Mouse (Mus musculus): ENCODE measurements at regions not wholly inside any gene's neighbourhood (a gene's known extent, or its start where the extent isn't known, plus 50 kb on each side); places are given as distances from the start of the nearest gene placed in this dataset.

DNA sequence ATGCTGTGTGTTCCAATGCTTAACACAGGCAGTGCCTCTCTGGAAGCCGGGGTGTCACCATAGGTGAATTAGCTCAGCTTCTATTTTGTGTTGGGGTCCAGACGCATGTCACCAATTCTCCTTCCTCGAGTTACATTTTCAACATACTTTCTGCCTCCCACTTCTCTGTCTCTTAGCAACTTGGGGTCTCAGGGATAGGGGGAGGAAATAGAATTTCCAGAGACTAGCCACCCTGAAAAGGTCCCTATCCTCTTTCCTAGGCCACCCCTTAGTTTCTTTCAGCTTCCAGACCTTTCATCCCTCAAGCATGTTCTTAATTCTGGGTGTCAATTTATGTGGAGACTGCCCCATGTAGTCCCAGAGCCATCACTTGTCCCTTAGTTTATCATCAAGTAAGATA, 135.6 kb downstream of the Kcna5 start:
- DNase-seq (ENCODE audit: low spot score) (no peak), ATAC-seq (ENCODE audit: insufficient read depth, low read depth) (no peak)
- Histone ChIP-seq H3K27ac (ENCODE audit: low read depth) (no peak overlapping the region), H3K4me3 (ENCODE audit: low read depth, low read length) (no peak overlapping the region), H3K9me3 (replicated peaks; ENCODE audit: control insufficient read depth, low read length) (no peaks in the 10 kb centered on the region), H3K27me3 (ENCODE audit: control insufficient read depth, insufficient read depth, low read length) (no peaks in the 10 kb centered on the region), H3K4me2 (ENCODE audit: low read depth, low read length) (no peak overlapping the region), H3K4me1 (ENCODE audit: control insufficient read depth, insufficient read depth) (peaks cover 20% of the 10 kb centered on the region), H3K36me3 (replicated peaks; ENCODE audit: control insufficient read depth, insufficient read depth, low read length) (no peaks in the 10 kb centered on the region), H3K9ac (replicated peaks; ENCODE audit: low read depth, low read length) (no peak overlapping the region)
- 70% methylated on average over 3 of the region's 3 CpGs for whole genome bisulfite sequencing
- TF ChIP-seq CTCF (IDR thresholded peaks at IDR 0.05; ENCODE audit: low read depth) (no peak), EP300 (IDR thresholded peaks at IDR 0.05; ENCODE audit: low read depth) (no peak)

DNA sequence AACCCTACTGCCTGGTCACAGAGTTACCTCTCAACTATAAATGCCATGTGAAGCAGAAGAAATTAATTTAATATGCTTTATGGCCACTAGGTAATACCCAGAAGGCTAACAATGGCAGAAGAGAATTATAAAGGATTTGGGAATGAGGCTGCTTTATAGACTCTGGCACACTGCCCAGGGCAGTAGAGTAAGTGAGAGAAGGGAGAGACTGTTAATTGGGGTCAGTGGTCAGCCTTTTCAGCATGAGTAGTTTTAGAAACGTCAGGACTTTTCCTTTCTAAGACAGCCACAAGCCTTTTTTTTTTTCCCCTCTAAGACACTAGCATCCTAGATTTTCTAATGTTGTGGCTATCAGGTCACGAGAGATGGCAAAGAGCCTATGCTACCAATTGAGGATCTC, 136.6 kb downstream of the Kcna5 start:
- H3K27ac ChIP-seq (ENCODE audit: low read depth): no peak overlapping the region
- H3K36me3 ChIP-seq (replicated peaks; ENCODE audit: control insufficient read depth, insufficient read depth, low read length): no peaks in the 10 kb centered on the region
- no peaks in the 10 kb centered on the region for H3K9me3 ChIP-seq (replicated peaks; ENCODE audit: control insufficient read depth, low read length)
- H3K4me2 ChIP-seq (ENCODE audit: low read depth, low read length): no peak overlapping the region
- no peaks in the 10 kb centered on the region for H3K27me3 ChIP-seq (ENCODE audit: control insufficient read depth, insufficient read depth, low read length)
- TF ChIP-seq CTCF (IDR thresholded peaks at IDR 0.05; ENCODE audit: low read depth) (no peak), EP300 (IDR thresholded peaks at IDR 0.05; ENCODE audit: low read depth) (no peak)
- H3K9ac ChIP-seq (replicated peaks; ENCODE audit: low read depth, low read length): no peak overlapping the region
- H3K4me1 ChIP-seq (ENCODE audit: control insufficient read depth, insufficient read depth): peaks cover 17% of the 10 kb centered on the region
- DNase-seq (ENCODE audit: low spot score) (no peak), ATAC-seq (ENCODE audit: insufficient read depth, low read depth) (no peak)
- WGBS: 66% methylated on average over 2 of the region's 2 CpGs
- H3K4me3 ChIP-seq (ENCODE audit: low read depth, low read length): no peak overlapping the region

- 76% methylated on average over 3 of the region's 3 CpGs for WGBS
- DNase-seq (ENCODE audit: low spot score): no peak
Observed at GRCm38 (mm10) chr6:126395015-126395414, 140.2 kb downstream of the Kcna5 start.

GRCm38 (mm10) chr6:126394111-126394809, 141.0 kb downstream of the Kcna5 start:
- no peak for DNase-seq (ENCODE audit: low spot score)
- no peaks in the 10 kb centered on the region; the same call in 1 of the 2 replicates for H3K9me3 ChIP-seq (replicated peaks; ENCODE audit: control insufficient read depth, low read length)
- ATAC-seq (ENCODE audit: insufficient read depth, low read depth): no peak
- TF ChIP-seq CTCF (IDR thresholded peaks at IDR 0.05; ENCODE audit: low read depth) (no peak), EP300 (IDR thresholded peaks at IDR 0.05; ENCODE audit: low read depth) (no peak)
- 51% methylated on average over 7 of the region's 7 CpGs for WGBS
- H3K27me3 ChIP-seq (ENCODE audit: control insufficient read depth, insufficient read depth, low read length): no peaks in the 10 kb centered on the region
- H3K36me3 ChIP-seq (replicated peaks; ENCODE audit: control insufficient read depth, insufficient read depth, low read length): no peaks in the 10 kb centered on the region
- H3K9ac ChIP-seq (replicated peaks; ENCODE audit: low read depth, low read length): no peak overlapping the region
- no peak overlapping the region for H3K4me2 ChIP-seq (ENCODE audit: low read depth, low read length)
- H3K4me1 ChIP-seq (ENCODE audit: control insufficient read depth, insufficient read depth): no peaks in the 10 kb centered on the region
- no peak overlapping the region for H3K27ac ChIP-seq (ENCODE audit: low read depth)
- H3K4me3 ChIP-seq (ENCODE audit: low read depth, low read length): no peak overlapping the region

More at GRCm38 (mm10) chr6:126395015-126395414, 140.2 kb downstream of the Kcna5 start:
- Histone ChIP-seq H3K9me3 (replicated peaks; ENCODE audit: control insufficient read depth, low read length) (no peaks in the 10 kb centered on the region; the same call in 1 of the 2 replicates), H3K9ac (replicated peaks; ENCODE audit: low read depth, low read length) (no peak overlapping the region), H3K27me3 (ENCODE audit: control insufficient read depth, insufficient read depth, low read length) (no peaks in the 10 kb centered on the region), H3K36me3 (replicated peaks; ENCODE audit: control insufficient read depth, insufficient read depth, low read length) (no peaks in the 10 kb centered on the region), H3K4me2 (ENCODE audit: low read depth, low read length) (no peak overlapping the region), H3K4me1 (ENCODE audit: control insufficient read depth, insufficient read depth) (no peaks in the 10 kb centered on the region), H3K4me3 (ENCODE audit: low read depth, low read length) (no peak overlapping the region), H3K27ac (ENCODE audit: low read depth) (no peak overlapping the region)
- no peak for ATAC-seq (ENCODE audit: insufficient read depth, low read depth)
- TF ChIP-seq CTCF (IDR thresholded peaks at IDR 0.05; ENCODE audit: low read depth) (no peak), EP300 (IDR thresholded peaks at IDR 0.05; ENCODE audit: low read depth) (no peak)

GRCm38 (mm10) chr6:126384210-126385012, 150.8 kb downstream of the Kcna5 start:
- Histone ChIP-seq H3K9me3 (replicated peaks; ENCODE audit: control insufficient read depth, low read length) (no peaks in the 10 kb centered on the region), H3K4me1 (ENCODE audit: control insufficient read depth, insufficient read depth) (no peaks in the 10 kb centered on the region), H3K27me3 (ENCODE audit: control insufficient read depth, insufficient read depth, low read length) (no peaks in the 10 kb centered on the region), H3K9ac (replicated peaks; ENCODE audit: low read depth, low read length) (no peak overlapping the region), H3K36me3 (replicated peaks; ENCODE audit: control insufficient read depth, insufficient read depth, low read length) (no peaks in the 10 kb centered on the region), H3K27ac (ENCODE audit: low read depth) (no peak overlapping the region), H3K4me3 (ENCODE audit: low read depth, low read length) (no peak overlapping the region), H3K4me2 (ENCODE audit: low read depth, low read length) (no peak overlapping the region)
- ATAC-seq (ENCODE audit: insufficient read depth, low read depth) (no peak), DNase-seq (ENCODE audit: low spot score) (no peak)
- 49% methylated on average over 9 of the region's 9 CpGs for WGBS
- no peak for TF ChIP-seq EP300 (IDR thresholded peaks at IDR 0.05; ENCODE audit: low read depth)
- no peak for TF ChIP-seq CTCF (IDR thresholded peaks at IDR 0.05; ENCODE audit: low read depth)
